Mouse (Mus musculus) MEL (cell line): ENCODE data around the gene Cdc7. TPM values are rescaled to one million over a fixed set of nuclear protein-coding genes. Genes with fewer than 3 reads are reported as not detected.

ENCODE experiments used
- DNase-seq: peaks from one replicate; pipeline ENCODE4 v3.0.0; 2011; ENCODE audit warnings: low read depth, low spot score
- H3K27ac ChIP-seq: 2 replicates; pipeline ENCODE4 v1.5.1; 2012; ENCODE audit warnings: low read depth, mild to moderate bottlenecking, control low read depth, low read length, moderate library complexity; ENCODE audit not compliant: control insufficient read depth
- H3K27me3 ChIP-seq, 2 experiments: fragments of 150-350 bp in 1 of 2; sonication (generic) in 1 of 2; 2 replicates each; pipeline ENCODE4 v1.6.1; 2012; ENCODE audit warnings: low read length in 2 of 2, mild to moderate bottlenecking in 2 of 2, improper control_type of control experiment in 1 of 2, moderate library complexity in 1 of 2; ENCODE audit not compliant: insufficient read depth in 2 of 2, control insufficient read depth in 1 of 2
- H3K36me3 ChIP-seq, 2 experiments: 2 replicates each; pipeline ENCODE4 v1.6.1; 2012 to 2014; ENCODE audit warnings: low read length in 2 of 2, improper control_type of control experiment in 1 of 2, inconsistent platforms in 1 of 2, mild to moderate bottlenecking in 1 of 2; ENCODE audit not compliant: insufficient read depth in 2 of 2, control insufficient read depth in 1 of 2
- H3K4me1 ChIP-seq, 2 experiments: fragments of 150-350 bp in 1 of 2; sonication (generic) in 1 of 2; 2 replicates each; pipeline ENCODE4 v1.6.1; 2012; ENCODE audit warnings: low read length in 2 of 2, improper control_type of control experiment in 1 of 2, mild to moderate bottlenecking in 1 of 2; ENCODE audit not compliant: insufficient read depth in 2 of 2, control insufficient read depth in 1 of 2
- H3K4me3 ChIP-seq, 2 experiments: fragments of 150-350 bp in 1 of 2; sonication (generic) in 1 of 2; 2 replicates each; pipeline ENCODE4 v1.5.1; 2012; ENCODE audit warnings: low read depth in 2 of 2, low read length in 2 of 2, mild to moderate bottlenecking in 2 of 2, moderate library complexity in 2 of 2, control low read depth in 1 of 2, improper control_type of control experiment in 1 of 2; ENCODE audit not compliant: control insufficient read depth in 1 of 2, insufficient read depth in 1 of 2
- H3K79me2 ChIP-seq: 2 replicates; pipeline ENCODE4 v1.6.1; 2012; ENCODE audit warnings: mild to moderate bottlenecking, low read length, moderate library complexity; ENCODE audit not compliant: control insufficient read depth, poor library complexity, insufficient read depth
- H3K9ac ChIP-seq: 2 replicates; pipeline ENCODE4 v1.6.1; 2012; ENCODE audit warnings: low read depth, mild to moderate bottlenecking, control low read depth, low read length, moderate library complexity; ENCODE audit not compliant: control insufficient read depth, poor library complexity, severe bottlenecking
- H3K9me3 ChIP-seq: fragments of 150-350 bp; sonication (generic); replicated peaks from 2 replicates; pipeline ENCODE4 v1.6.1; 2012; ENCODE audit warnings: mild to moderate bottlenecking, low read length, improper control_type of control experiment, moderate library complexity; ENCODE audit not compliant: insufficient read depth
- BHLHE40 ChIP-seq: IDR thresholded peaks from 2 replicates; pipeline ENCODE4 v1.6.1; 2012; ENCODE audit warnings: low read depth, mild to moderate bottlenecking, inconsistent platforms, low read length, improper control_type of control experiment, borderline replicate concordance
- CHD1 ChIP-seq: IDR thresholded peaks from 2 replicates; pipeline ENCODE4 v1.6.1; 2012; ENCODE audit warnings: low read depth, mild to moderate bottlenecking, inconsistent platforms, low read length, improper control_type of control experiment
- E2F4 ChIP-seq: IDR thresholded peaks from 2 replicates; pipeline ENCODE4 v1.6.1; 2011; ENCODE audit warnings: low read depth, low read length, improper control_type of control experiment, borderline replicate concordance
- ELF1 ChIP-seq: IDR thresholded peaks from 2 replicates; pipeline ENCODE4 v1.6.1; 2014; ENCODE audit warnings: low read depth, mild to moderate bottlenecking, inconsistent platforms, low read length, improper control_type of control experiment, moderate library complexity
- EP300 ChIP-seq, 2 experiments: IDR thresholded peaks; 2 replicates each; pipeline ENCODE4 v1.6.1; 2011; ENCODE audit warnings: improper control_type of control experiment in 2 of 2, low read length in 2 of 2, low read depth in 1 of 2, mild to moderate bottlenecking in 1 of 2
- ETS1 ChIP-seq: IDR thresholded peaks from 2 replicates; pipeline ENCODE4 v1.6.1; 2012; ENCODE audit warnings: low read depth, mild to moderate bottlenecking, inconsistent platforms, low read length, improper control_type of control experiment, moderate library complexity
- GABPA ChIP-seq: IDR thresholded peaks from 2 replicates; pipeline ENCODE4 v1.6.1; 2012; ENCODE audit warnings: low read depth, mild to moderate bottlenecking, inconsistent platforms, low read length, improper control_type of control experiment, moderate library complexity
- JUND ChIP-seq: IDR thresholded peaks from 2 replicates; pipeline ENCODE4 v1.6.1; 2011; ENCODE audit warnings: low read depth, mild to moderate bottlenecking, improper control_type of control experiment, low read length
- MAFK ChIP-seq: IDR thresholded peaks from 2 replicates; pipeline ENCODE4 v1.6.1; 2011; ENCODE audit warnings: low read depth, mild to moderate bottlenecking, low read length, improper control_type of control experiment, borderline replicate concordance
- MAZ ChIP-seq: IDR thresholded peaks from 2 replicates; pipeline ENCODE4 v1.6.1; 2012; ENCODE audit warnings: low read depth, mild to moderate bottlenecking, inconsistent platforms, low read length, improper control_type of control experiment
- MXI1 ChIP-seq: IDR thresholded peaks from 2 replicates; pipeline ENCODE4 v1.6.1; 2011; ENCODE audit warnings: mild to moderate bottlenecking, low read depth, low read length, improper control_type of control experiment
- MYB ChIP-seq: IDR thresholded peaks from 2 replicates; pipeline ENCODE4 v1.6.1; 2011; ENCODE audit warnings: mild to moderate bottlenecking, low read depth, low read length, improper control_type of control experiment
- NELFE ChIP-seq: IDR thresholded peaks from 2 replicates; pipeline ENCODE4 v1.6.1; 2011; ENCODE audit warnings: low read depth, low read length, improper control_type of control experiment
- POLR2A ChIP-seq, 2 experiments: IDR thresholded peaks; 2 replicates each; pipeline ENCODE4 v1.6.1; 2011 to 2012; ENCODE audit warnings: low read length in 2 of 2, mild to moderate bottlenecking in 2 of 2, control low read depth in 1 of 2, improper control_type of control experiment in 1 of 2, low read depth in 1 of 2, moderate library complexity in 1 of 2; ENCODE audit not compliant: control insufficient read depth in 1 of 2, insufficient read depth in 1 of 2, poor library complexity in 1 of 2
- POLR2AphosphoS5 ChIP-seq: IDR thresholded peaks from 2 replicates; pipeline ENCODE4 v1.6.1; 2012; ENCODE audit warnings: low read depth, borderline replicate concordance, mild to moderate bottlenecking, inconsistent platforms, low read length, moderate library complexity, mixed read lengths
- RAD21 ChIP-seq: IDR thresholded peaks from 2 replicates; pipeline ENCODE4 v1.6.1; 2011; ENCODE audit warnings: mild to moderate bottlenecking, low read depth, low read length, improper control_type of control experiment
- RCOR1 ChIP-seq: IDR thresholded peaks from 2 replicates; pipeline ENCODE4 v1.6.1; 2012; ENCODE audit warnings: low read depth, mild to moderate bottlenecking, inconsistent platforms, low read length, improper control_type of control experiment
- SIN3A ChIP-seq: IDR thresholded peaks from 2 replicates; pipeline ENCODE4 v1.6.1; 2012; ENCODE audit warnings: low read length, improper control_type of control experiment, inconsistent platforms
- TBP ChIP-seq: IDR thresholded peaks from 2 replicates; pipeline ENCODE4 v1.8.0; 2011; ENCODE audit warnings: low read depth, low read length, improper control_type of control experiment
- TCF12 ChIP-seq: IDR thresholded peaks from 2 replicates; pipeline ENCODE4 v1.6.1; 2014; ENCODE audit warnings: low read depth, mild to moderate bottlenecking, inconsistent platforms, low read length, improper control_type of control experiment, moderate library complexity
- UBTF ChIP-seq: IDR thresholded peaks from 2 replicates; pipeline ENCODE4 v1.6.1; 2012; ENCODE audit warnings: low read depth, mild to moderate bottlenecking, inconsistent platforms, low read length, improper control_type of control experiment, moderate library complexity, borderline replicate concordance; ENCODE audit not compliant: insufficient read depth
- USF1 ChIP-seq: IDR thresholded peaks from 2 replicates; pipeline ENCODE4 v1.6.1; 2014; ENCODE audit warnings: low read depth, mild to moderate bottlenecking, inconsistent platforms, low read length, improper control_type of control experiment, moderate library complexity
- USF2 ChIP-seq, 2 experiments: IDR thresholded peaks; 2 replicates each; pipeline ENCODE4 v1.6.1; 2011 to 2012; ENCODE audit warnings: improper control_type of control experiment in 2 of 2, low read length in 2 of 2, borderline replicate concordance in 1 of 2, inconsistent platforms in 1 of 2, low read depth in 1 of 2, mild to moderate bottlenecking in 1 of 2; ENCODE audit not compliant: insufficient read depth in 1 of 2
- ZC3H11A ChIP-seq: IDR thresholded peaks from 2 replicates; pipeline ENCODE4 v1.6.1; 2012; ENCODE audit warnings: low read depth, mild to moderate bottlenecking, inconsistent platforms, low read length, improper control_type of control experiment
- ZKSCAN1 ChIP-seq: IDR thresholded peaks from 2 replicates; pipeline ENCODE4 v1.6.1; 2012; ENCODE audit warnings: low read depth, mild to moderate bottlenecking, inconsistent platforms, low read length, improper control_type of control experiment, moderate library complexity
- ZMIZ1 ChIP-seq: IDR thresholded peaks from 2 replicates; pipeline ENCODE4 v1.6.1; 2012; ENCODE audit warnings: low read depth, mild to moderate bottlenecking, inconsistent platforms, low read length, improper control_type of control experiment, moderate library complexity
- polyA plus RNA-seq, 2 experiments: library from polyadenylated mRNA; stranded (reverse) in 1 of 2; unstranded in 1 of 2; fragments of >175 nt in 1 of 2; fragments of >200 nt in 1 of 2; gene quantifications; 2 replicates each; pipeline versions ENCODE4 v1.2.1 to v1.2.4; 2012; ENCODE audit warnings: low replicate concordance in 2 of 2, low read depth in 1 of 2; ENCODE audit not compliant: insufficient read length in 2 of 2, insufficient read depth in 1 of 2, missing spikeins in 1 of 2
- total RNA-seq: library from RNA; depleted of rRNA; stranded (reverse); fragments of 300-350 nt; gene quantifications from 2 replicates; pipeline ENCODE4 v1.2.3, GENCODE M21; 2012

The Cdc7 gene
- total and polyA plus RNA-seq, 3 experiments = 19.6 to 21.4 TPM; not detected in 1

- DNase-seq = no peak
- no peaks in the 10 kb centered on the region for H3K36me3 ChIP-seq
- H3K27me3 ChIP-seq = no peaks in the 10 kb centered on the region
- no peaks in the 10 kb centered on the region for H3K4me1 ChIP-seq
- no peak overlapping the region for H3K4me3 ChIP-seq
- H3K9me3 ChIP-seq = no peaks in the 10 kb centered on the region
- H3K9ac ChIP-seq = no peak overlapping the region
- no peak overlapping the region for H3K27ac ChIP-seq
- TF ChIP-seq CHD1 = no peak
- TF ChIP-seq NELFE = no peak
- no peak for TF ChIP-seq USF2 (IDR thresholded peaks at IDR 0.05; ENCODE audit: borderline replicate concordance in 1 of 2, insufficient read depth in 1 of 2, low read depth in 1 of 2, low read length in 2 of 2)
- no peak for TF ChIP-seq ETS1
- no peak for TF ChIP-seq E2F4
- no peak for TF ChIP-seq RAD21
- TF ChIP-seq ZC3H11A = no peak
- no peak for TF ChIP-seq ZMIZ1
- TF ChIP-seq UBTF = no peak
- TF ChIP-seq SIN3A = no peak
- TF ChIP-seq MXI1 = no peak
- TF ChIP-seq EP300 (IDR thresholded peaks at IDR 0.05; ENCODE audit: low read depth in 1 of 2, low read length in 2 of 2) = no peak
- TF ChIP-seq MAFK = no peak
- no peak for TF ChIP-seq TCF12
- no peak for TF ChIP-seq BHLHE40
- TF ChIP-seq POLR2A (IDR thresholded peaks at IDR 0.05; ENCODE audit: control insufficient read depth in 1 of 2, insufficient read depth in 1 of 2, low read depth in 1 of 2, low read length in 2 of 2, poor library complexity in 1 of 2) = no peak
- TF ChIP-seq ELF1 = no peak
- TF ChIP-seq JUND = no peak
- TF ChIP-seq MYB = no peak
- H3K79me2 ChIP-seq = no peaks in the 10 kb centered on the region
These were observed 32.6 kb downstream of the Cdc7 start for GRCm38 (mm10) chr5:106996539-106997244.

- Histone ChIP-seq H3K27me3 (no peaks in the 10 kb centered on the region), H3K4me3 (no peak overlapping the region), H3K4me1 (no peaks in the 10 kb centered on the region), H3K9ac (no peak overlapping the region), H3K36me3 (no peaks in the 10 kb centered on the region), H3K9me3 (no peaks in the 10 kb centered on the region), H3K27ac (no peak overlapping the region), H3K79me2 (no peaks in the 10 kb centered on the region)
- TF ChIP-seq MAZ = no peak
- no peak for TF ChIP-seq MAFK
- no peak for TF ChIP-seq USF1
- no peak for TF ChIP-seq SIN3A
- no peak for TF ChIP-seq ZKSCAN1
- TF ChIP-seq EP300 (IDR thresholded peaks at IDR 0.05; ENCODE audit: low read depth in 1 of 2, low read length in 2 of 2) = no peak
- no peak for TF ChIP-seq RAD21
- no peak for TF ChIP-seq USF2 (IDR thresholded peaks at IDR 0.05; ENCODE audit: borderline replicate concordance in 1 of 2, insufficient read depth in 1 of 2, low read depth in 1 of 2, low read length in 2 of 2)
- TF ChIP-seq CHD1 = no peak
- no peak for TF ChIP-seq GABPA
- no peak for TF ChIP-seq POLR2A (IDR thresholded peaks at IDR 0.05; ENCODE audit: control insufficient read depth in 1 of 2, insufficient read depth in 1 of 2, low read depth in 1 of 2, low read length in 2 of 2, poor library complexity in 1 of 2)
- TF ChIP-seq JUND = no peak
- TF ChIP-seq POLR2AphosphoS5 = no peak
- TF ChIP-seq ELF1 = no peak
- no peak for TF ChIP-seq MYB
- TF ChIP-seq RCOR1 = no peak
- no peak for TF ChIP-seq TBP
- TF ChIP-seq UBTF = no peak
- no peak for TF ChIP-seq TCF12
- DNase-seq = no peak
These were observed 37.4 kb downstream of the Cdc7 start for GRCm38 (mm10) chr5:107001396-107002090.
